Comparison of ENCODE assay signal across 19 mouse cellular contexts in the genomic region with DNA sequence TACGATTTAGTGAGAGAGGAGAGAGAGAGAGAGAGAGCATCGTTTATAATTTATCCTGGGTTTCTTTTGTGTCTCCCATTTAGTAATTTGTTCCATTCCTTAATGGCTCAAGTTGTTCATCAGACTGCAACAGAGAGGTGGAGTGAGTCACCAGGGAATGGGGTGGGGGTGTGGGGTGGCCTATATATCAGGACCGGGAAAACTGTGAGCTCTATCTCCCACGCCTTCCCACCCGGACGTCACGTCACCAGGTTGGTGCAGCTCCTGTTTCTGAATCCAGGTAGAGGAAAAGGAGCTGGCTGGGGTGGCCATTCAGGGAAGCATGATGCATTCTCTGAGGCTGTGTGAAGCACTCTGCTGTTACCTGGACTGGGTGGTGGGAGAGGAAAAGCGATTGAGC.
DNase-seq lines count a peak whose midpoint lies in the region.
"Had no signal": no experiment of that assay in that cellular context is flagged by ENCODE, and none has a peak within 500 bp of the region (broad histone marks: within the 10 kb centered on the region; RNA-seq: fewer than 3 reads in every experiment).

No protein-coding gene starts in this region.

- no peak overlapping the region for H3K27ac ChIP-seq in forebrain, embryonic 10.5 days
- H3K27ac ChIP-seq: embryonic facial prominence, embryonic 12.5 days; forebrain, embryonic 12.5 days; heart, embryonic 10.5 days; hindbrain, embryonic 10.5 days; hindbrain, embryonic 14.5 days had no signal

- WGBS in forebrain, embryonic 10.5 days, result 91% methylated on average over 8 of the region's 8 CpGs

- peak; percentile 48 to 54 for DNase-seq in left cerebral cortex, adult 18-20 months (ENCODE audit: low spot score in 2 of 2)
- no peak for DNase-seq in left cerebral cortex, adult 11 months (ENCODE audit: low spot score)
- DNase-seq in right cerebral cortex, adult 18-20 months, result peak; percentile 66
- no peak for DNase-seq in right cerebral cortex, postnatal 14 days
- DNase-seq in brain, adult 2 months (ENCODE audit: low read depth, low spot score), result peak; percentile 80
- peak; percentile 44 to 58 for DNase-seq in right cerebral cortex, postnatal 36 days (ENCODE audit: low spot score in 2 of 2)
- no peak for DNase-seq in forebrain, embryonic 10.5 days (ENCODE audit: extremely low spot score, low spot score)
- DNase-seq: adrenal gland, adult 8-10 months; adrenal gland, postnatal 36 days; cerebellum, adult 11 months; cerebellum, adult 8-10 months; cerebellum, postnatal 14 days; gastrocnemius, postnatal 10 days; heart, adult 18-20 months had no signal

- no peak overlapping the region for H3K4me3 ChIP-seq in forebrain, embryonic 10.5 days
- H3K4me3 ChIP-seq: embryonic facial prominence, embryonic 12.5 days; forebrain, embryonic 12.5 days; heart, embryonic 10.5 days; hindbrain, embryonic 10.5 days had no signal

- H3K9me3 ChIP-seq in forebrain, embryonic 10.5 days, result peaks cover 3% of the 10 kb centered on the region; the same call in 1 of the 2 replicates
- H3K9me3 ChIP-seq: embryonic facial prominence, embryonic 12.5 days; forebrain, embryonic 12.5 days; heart, embryonic 10.5 days; hindbrain, embryonic 10.5 days had no signal

- no peaks in the 10 kb centered on the region for H3K36me3 ChIP-seq in forebrain, embryonic 10.5 days (replicated peaks)
- H3K36me3 ChIP-seq: embryonic facial prominence, embryonic 12.5 days; forebrain, embryonic 12.5 days; heart, embryonic 10.5 days; hindbrain, embryonic 10.5 days had no signal

- peaks cover 41% of the 10 kb centered on the region for H3K27me3 ChIP-seq in forebrain, embryonic 10.5 days (ENCODE audit: poor library complexity, severe bottlenecking)
- H3K27me3 ChIP-seq: embryonic facial prominence, embryonic 12.5 days had no signal

- H3K4me1 ChIP-seq in forebrain, embryonic 10.5 days, result peaks cover 17% of the 10 kb centered on the region

Comparison
In these comparisons a context has a peak if more than half of its experiments do, and no peak if none do; other contexts are left out.
1. DNase-seq: peak in left cerebral cortex, adult 18-20 months (2 of 2), right cerebral cortex, adult 18-20 months (single experiment), brain, adult 2 months (single experiment) and right cerebral cortex, postnatal 36 days (2 of 2); none in left cerebral cortex, adult 11 months (single experiment), right cerebral cortex, postnatal 14 days (single experiment) and forebrain, embryonic 10.5 days (single experiment).